Mouse (Mus musculus) heart, postnatal 4 days (tissue): ENCODE measurements around the gene Cyp11a1. TPM values are rescaled to one million over a fixed set of nuclear protein-coding genes. Genes with fewer than 3 reads are reported as not detected.

Source experiments
- DNase-seq: peaks from one replicate; pipeline ENCODE4 v3.0.0; 2021
- total RNA-seq, 2 experiments: library from RNA; stranded (reverse); gene quantifications; 2 replicates each; pipeline ENCODE4 v1.2.3; 2021

The Cyp11a1 gene
- total RNA-seq, 2 experiments from 2014 or later, result 0.45 to 0.69 TPM

- DNase-seq, result no peak
Measured at GRCm38 (mm10) chr9:57972776-57973439, 33.3 kb upstream of the Cyp11a1 start.

GRCm38 (mm10) chr9:57973440-57974066 is 32.7 kb upstream of the Cyp11a1 start:
- DNase-seq, result no peak

DNA sequence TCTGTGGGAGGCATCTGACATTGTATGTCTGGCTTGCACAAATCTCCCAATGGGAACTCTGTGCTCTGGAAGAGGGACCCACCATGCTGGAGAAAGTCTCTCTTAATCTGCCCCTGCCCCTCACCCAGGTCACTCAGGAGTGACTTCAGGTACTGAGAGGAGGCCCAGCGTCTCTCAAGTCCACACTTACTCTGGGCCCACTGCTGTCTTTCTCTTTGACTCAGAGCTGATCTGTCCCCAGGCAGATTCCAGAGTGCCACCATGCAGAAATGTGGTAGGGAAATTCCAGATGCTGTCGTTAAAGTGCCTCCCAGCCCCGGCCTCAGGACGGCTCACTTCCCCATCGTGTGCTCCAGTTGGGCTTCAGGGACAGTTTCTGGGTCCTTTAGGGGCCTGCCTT is 32.0 kb upstream of the Cyp11a1 start:
- no peak for DNase-seq

DNA sequence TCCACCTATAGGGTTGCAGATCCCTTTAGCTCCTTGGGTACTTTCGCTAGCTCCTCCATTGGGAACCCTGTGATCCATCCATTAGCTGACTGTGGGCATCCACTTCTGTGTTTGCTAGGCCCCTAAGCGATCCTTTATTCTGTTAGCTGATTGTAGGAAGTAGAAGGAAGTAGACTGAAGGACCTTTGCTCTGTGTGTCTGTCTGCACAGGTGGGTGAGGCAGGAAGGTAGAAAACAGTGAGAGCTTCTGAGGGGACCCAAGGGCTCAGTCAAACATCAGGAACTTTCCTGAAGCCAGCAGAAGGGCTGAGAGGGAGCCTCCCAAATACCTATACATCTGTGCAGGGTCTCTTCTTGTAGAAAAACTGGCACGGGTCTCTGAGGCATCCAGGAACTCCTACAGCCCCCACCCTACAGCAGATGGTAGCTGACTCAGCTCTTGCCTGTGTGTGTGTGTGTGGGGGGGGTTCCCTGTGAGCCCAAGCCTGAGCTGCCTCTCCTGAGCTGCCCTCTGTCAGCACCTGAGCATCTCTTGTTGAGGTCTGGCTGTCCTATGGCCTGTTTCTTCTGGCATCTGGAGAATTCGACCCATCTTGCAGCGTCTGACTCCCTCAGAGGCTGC is 30.9 kb upstream of the Cyp11a1 start:
- no peak for DNase-seq

DNA sequence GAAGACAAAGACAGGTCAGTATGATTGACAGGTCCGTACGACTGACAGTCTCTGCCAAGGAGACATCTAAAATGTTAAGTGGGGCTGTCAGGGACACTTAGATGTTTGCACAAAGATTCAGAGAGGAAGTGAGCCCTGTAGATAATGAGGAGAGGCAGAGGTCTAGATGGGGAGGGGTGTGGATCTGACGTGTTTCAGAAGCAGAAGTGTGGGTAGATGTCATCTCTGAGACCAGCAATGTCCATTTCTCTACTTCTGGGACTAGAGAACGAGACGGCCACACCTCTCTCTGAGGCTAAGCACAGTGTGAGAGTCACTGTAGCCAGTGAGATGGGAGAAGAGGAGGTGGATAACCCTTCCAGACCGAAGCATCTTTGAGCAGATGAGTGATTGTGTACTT is 28.2 kb upstream of the Cyp11a1 start:
- no peak for DNase-seq

DNA sequence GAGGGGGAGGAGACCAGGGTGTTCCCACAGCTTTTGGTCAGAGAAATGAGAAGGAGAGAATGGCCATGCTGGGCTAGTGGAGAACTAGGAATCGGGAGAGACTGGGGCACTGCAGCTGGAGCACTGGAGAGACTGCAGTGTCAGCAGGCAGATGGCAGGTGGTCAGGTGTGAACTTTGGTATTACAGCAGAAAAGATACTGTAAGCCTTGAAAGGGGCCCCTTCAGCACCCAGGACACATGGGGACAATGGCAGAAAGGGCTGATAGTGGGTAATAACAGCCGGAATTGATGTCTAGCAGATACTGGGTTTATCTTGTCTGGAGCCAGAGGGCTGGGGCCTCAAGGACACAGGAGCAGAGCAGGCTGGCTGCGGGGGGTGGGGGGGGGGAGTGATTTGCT is 27.4 kb upstream of the Cyp11a1 start:
- no peak for DNase-seq

GRCm38 (mm10) chr9:57980570-57980969 is 25.6 kb upstream of the Cyp11a1 start:
- DNase-seq, result no peak

DNA sequence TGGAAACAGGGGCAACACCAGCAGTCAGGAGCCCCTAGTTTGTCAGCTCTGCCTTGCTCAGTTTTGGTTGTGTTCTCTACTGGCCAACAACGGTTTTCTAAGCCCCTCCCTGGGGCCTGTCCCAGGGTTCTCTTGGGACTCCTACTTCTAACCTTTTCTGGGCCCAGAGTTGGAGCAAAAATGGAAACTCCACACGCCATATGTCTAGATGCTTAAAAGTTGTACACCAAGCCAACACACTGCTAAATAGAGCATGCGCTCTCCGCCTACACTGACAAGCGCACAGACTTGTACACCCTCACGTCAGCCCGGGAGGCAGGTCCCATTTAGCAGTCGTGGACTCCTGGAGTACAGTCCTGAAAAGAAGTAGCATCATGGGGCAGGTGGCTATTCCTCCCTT is 20.9 kb upstream of the Cyp11a1 start:
- DNase-seq, result no peak

- DNase-seq, result no peak
Measured at GRCm38 (mm10) chr9:57986293-57986692, 19.9 kb upstream of the Cyp11a1 start.

DNA sequence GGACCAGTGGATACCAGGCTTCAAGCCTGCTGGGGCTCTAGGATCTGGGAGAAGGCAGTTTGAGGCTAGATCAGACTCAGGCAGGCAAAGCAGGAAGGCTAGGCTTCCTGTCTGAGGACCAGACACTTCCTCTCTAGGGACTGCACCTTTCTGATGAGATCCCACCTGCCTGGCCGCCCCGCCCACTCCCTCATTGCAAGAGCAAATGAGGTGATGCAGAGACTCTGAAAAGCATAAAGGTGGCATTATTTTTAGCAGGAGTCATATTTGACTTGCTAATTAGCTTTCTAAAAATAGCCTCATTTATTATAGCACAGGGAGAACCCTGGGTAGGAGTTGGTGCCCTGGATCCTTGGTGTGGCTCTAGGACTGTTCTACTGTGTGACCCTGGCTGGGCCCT is 18.1 kb upstream of the Cyp11a1 start:
- no peak for DNase-seq

- no peak for DNase-seq
Measured at GRCm38 (mm10) chr9:57989309-57989708, 16.9 kb upstream of the Cyp11a1 start.

GRCm38 (mm10) chr9:57990438-57991110 is 15.6 kb upstream of the Cyp11a1 start:
- DNase-seq, result peak; percentile 48

- no peak for DNase-seq
Measured at GRCm38 (mm10) chr9:57992060-57992459, 14.2 kb upstream of the Cyp11a1 start.

DNA sequence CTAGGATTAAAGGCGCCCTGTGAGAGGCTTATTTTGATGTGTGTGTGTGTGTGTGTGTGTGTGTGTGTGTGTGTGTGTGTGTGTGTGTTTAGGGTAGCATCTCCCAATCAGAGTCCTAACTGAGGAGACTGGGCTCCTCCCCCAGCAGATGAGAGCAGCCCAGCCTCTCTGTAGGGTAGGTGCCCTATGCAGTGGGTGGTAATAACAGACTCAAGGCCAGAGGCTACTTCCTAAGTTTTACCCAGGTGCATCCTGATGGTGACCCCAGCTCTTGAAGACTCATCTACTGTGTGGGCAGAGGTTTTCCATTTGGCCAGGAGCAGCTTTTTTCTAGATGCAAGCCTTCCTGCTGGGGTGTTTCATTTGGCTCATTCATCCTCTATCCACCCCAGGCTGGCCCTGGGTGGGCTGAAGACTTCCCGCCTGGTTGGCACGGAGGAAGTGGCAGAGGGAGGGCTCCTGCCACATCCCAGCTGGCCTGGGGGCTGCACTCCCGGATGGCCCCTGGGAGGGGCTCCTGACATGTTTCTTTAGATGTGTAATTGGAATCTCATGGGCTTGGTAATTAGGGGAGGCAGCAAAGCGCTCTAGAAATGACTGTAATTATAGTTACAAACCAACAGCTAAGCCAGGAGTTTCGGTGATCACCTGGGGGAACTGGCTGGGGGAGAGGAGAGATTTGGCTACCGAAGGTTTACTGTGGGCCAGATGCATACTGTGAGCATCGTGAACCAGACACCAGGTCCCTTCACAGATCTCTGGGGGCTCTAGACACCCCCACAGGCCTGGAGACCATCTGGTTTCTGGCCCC is 13.2 kb upstream of the Cyp11a1 start:
- DNase-seq, result no peak

- peak; percentile 48 for DNase-seq
Measured at GRCm38 (mm10) chr9:57995282-57995681, 10.9 kb upstream of the Cyp11a1 start.

- no peak for DNase-seq
Measured at GRCm38 (mm10) chr9:57997511-57998031, 8.6 kb upstream of the Cyp11a1 start.

DNA sequence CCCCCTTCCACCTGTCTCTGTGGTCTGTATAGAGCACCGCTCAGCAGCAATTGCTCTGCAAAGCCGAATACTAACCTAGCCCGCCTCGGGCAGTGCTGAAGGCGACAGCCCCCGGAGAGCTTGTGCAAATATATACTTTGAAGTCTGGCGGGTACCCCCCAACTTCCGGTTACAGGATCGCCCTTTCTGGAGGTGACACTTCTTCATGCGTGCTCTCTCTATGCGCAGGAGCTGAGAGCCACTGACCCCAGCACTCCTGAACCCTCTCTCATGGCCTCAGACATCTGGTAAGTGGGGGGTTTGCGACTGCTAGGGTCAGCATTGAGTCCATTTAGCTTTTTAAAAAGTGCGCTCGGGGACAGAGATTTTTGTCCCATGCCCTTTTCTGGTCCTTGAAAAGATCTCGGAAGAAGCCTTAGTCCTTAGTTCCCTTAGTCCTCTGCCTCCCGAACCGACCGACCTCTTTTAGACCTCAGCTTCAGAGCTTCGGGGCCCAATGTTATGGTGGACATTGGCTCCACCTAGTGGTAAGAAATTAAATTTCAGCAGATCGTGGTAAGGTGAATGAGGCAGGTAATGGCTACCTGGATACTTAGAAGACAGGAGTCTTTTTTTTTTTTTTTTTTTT is 8.1 kb upstream of the Cyp11a1 start:
- DNase-seq, result peak; percentile 67

DNA sequence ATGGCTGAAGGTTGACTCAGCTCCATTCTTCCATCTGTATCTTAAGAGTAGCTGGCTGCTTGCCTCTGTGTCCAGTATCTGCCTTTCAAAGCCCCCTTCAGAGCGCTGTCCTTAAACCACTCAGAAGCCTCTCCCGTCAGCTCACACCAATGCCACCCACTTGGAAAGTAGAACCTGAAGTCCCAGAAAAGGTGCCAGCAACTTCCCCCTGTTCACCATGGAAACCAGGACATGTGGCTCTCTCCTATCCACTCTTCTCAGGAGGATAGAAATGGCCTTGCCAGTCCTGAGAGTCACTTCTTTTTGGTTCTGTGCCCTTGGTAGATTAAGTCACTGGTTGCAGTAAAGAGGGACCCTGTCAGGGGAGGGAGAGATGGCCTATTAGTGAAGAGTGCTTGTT is 7.5 kb upstream of the Cyp11a1 start:
- DNase-seq, result no peak

DNA sequence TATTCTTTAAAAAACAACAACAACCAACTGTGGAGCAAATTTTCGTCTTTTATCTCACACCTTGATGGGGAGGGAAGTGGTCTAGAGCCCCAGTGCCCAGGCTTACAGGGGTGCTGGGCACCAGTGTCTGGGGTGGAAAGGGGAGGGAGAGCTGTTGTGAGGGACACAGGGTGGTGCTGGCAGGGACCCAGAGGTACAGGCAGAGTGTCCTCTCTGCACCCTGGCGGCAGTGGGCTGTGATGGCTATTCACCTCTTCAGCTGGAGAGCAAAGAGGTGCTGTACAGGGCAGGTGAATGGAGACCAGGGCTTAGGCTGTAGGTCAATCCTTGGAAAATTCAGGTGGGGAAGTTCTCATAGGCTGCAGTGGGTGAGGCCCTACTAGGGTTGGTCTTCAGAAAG is 6.5 kb upstream of the Cyp11a1 start:
- no peak for DNase-seq

DNA sequence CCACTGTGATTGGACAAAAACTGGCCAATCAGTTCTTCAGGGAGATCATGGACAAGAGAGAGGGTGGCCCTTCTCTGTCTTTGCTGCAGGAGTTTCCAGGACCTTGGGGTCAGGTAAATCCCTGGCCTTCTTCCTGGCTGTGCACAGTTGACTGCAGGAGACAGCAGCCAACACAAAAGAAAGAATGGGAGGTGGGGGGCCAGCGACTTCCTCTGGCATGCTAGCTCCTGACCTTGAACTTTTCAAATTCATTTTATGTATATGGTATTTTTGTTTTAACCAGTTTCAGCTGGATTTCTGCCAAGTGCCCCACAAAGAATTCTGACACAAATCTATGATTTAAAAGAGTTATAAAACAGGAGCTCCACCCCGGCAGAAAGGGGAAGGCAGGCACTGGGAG is 2.9 kb upstream of the Cyp11a1 start:
- DNase-seq, result no peak

- no peak for DNase-seq
Measured at GRCm38 (mm10) chr9:58008336-58009014, 2.3 kb downstream of the Cyp11a1 start.
